Mouse (Mus musculus) heart, embryonic 11.5 days (tissue): ENCODE results near the gene Gorasp1. TPM values are rescaled to one million over a fixed set of nuclear protein-coding genes. Genes with fewer than 3 reads are reported as not detected.

Source experiments
- ATAC-seq: fragments of 200-750 bp; cut with Nextera tagmentation; replicated peaks from 2 replicates; pipeline ENCODE4 v1.8.0; 2017; ENCODE audit warnings: moderate library complexity; ENCODE audit not compliant: insufficient number of reproducible peaks, low FRiP score, low TSS enrichment
- H3K27ac ChIP-seq: fragments of 300-500 bp; sonication (generic); 2 replicates; pipeline ENCODE4 v1.5.1; 2014; ENCODE audit warnings: mild to moderate bottlenecking, low read depth, low read length
- H3K27me3 ChIP-seq: fragments of 300-500 bp; sonication (generic); 2 replicates; pipeline ENCODE4 v1.6.1; 2014; ENCODE audit warnings: mild to moderate bottlenecking, low read length, mixed read lengths; ENCODE audit not compliant: control insufficient read depth, insufficient read depth
- H3K36me3 ChIP-seq: fragments of 300-500 bp; sonication (generic); 2 replicates; pipeline ENCODE4 v1.6.1; 2014; ENCODE audit warnings: mild to moderate bottlenecking, low read length, moderate library complexity, mixed read lengths; ENCODE audit not compliant: control insufficient read depth, insufficient read depth
- H3K4me1 ChIP-seq: fragments of 300-500 bp; sonication (generic); 2 replicates; pipeline ENCODE4 v1.6.1; 2014; ENCODE audit warnings: low read length; ENCODE audit not compliant: control insufficient read depth, insufficient read depth
- H3K4me2 ChIP-seq: fragments of 300-500 bp; sonication (generic); 2 replicates; pipeline ENCODE4 v1.6.1; 2014; ENCODE audit warnings: mild to moderate bottlenecking, moderate library complexity
- H3K4me3 ChIP-seq: fragments of 300-500 bp; sonication (generic); 2 replicates; pipeline ENCODE4 v1.5.1; 2014; ENCODE audit warnings: low read depth, low read length
- H3K9ac ChIP-seq: fragments of 300-500 bp; sonication (generic); 2 replicates; pipeline ENCODE4 v1.6.1; 2014; ENCODE audit warnings: mild to moderate bottlenecking, low read depth, low read length, moderate library complexity
- H3K9me3 ChIP-seq: fragments of 300-500 bp; sonication (generic); replicated peaks from 2 replicates; pipeline ENCODE4 v1.6.1; 2016; ENCODE audit warnings: low read length; ENCODE audit not compliant: control insufficient read depth
- WGBS: fragments of 180-500 bp; shearing (Covaris S2); extraction: QIAGEN DNeasy Blood & Tissue Kit; methylation state at CpG from one replicate; pipeline ENCODE4 v1.1.7; 2014; ENCODE audit not compliant: insufficient replicate concordance; 5-methylcytosine and 5-hydroxymethylcytosine counted together
- polyA plus RNA-seq: library from polyadenylated mRNA; unstranded; fragments of >200 nt; fragmentation: Nextera tagmentation; extraction: Ambion mirVana; gene quantifications from 2 replicates; pipeline ENCODE4 v1.2.1, GENCODE M21; 2014

Gene Gorasp1
- polyA plus RNA-seq, 1 experiment from 2014 or later: 18.0 TPM

- H3K4me1 ChIP-seq: peaks cover 48% of the 10 kb centered on the region
- no peak overlapping the region for H3K27ac ChIP-seq
- 89% methylated on average over 4 of the region's 4 CpGs for WGBS
- no peak overlapping the region for H3K4me3 ChIP-seq
- no peak overlapping the region for H3K9ac ChIP-seq
- H3K4me2 ChIP-seq: no peak overlapping the region
- no peaks in the 10 kb centered on the region for H3K27me3 ChIP-seq
- ATAC-seq: no peak
- H3K36me3 ChIP-seq: peaks cover 25% of the 10 kb centered on the region
- no peaks in the 10 kb centered on the region for H3K9me3 ChIP-seq
Measured at GRCm38 (mm10) chr9:119975286-119975685, 37.9 kb upstream of the Gorasp1 start.

DNA sequence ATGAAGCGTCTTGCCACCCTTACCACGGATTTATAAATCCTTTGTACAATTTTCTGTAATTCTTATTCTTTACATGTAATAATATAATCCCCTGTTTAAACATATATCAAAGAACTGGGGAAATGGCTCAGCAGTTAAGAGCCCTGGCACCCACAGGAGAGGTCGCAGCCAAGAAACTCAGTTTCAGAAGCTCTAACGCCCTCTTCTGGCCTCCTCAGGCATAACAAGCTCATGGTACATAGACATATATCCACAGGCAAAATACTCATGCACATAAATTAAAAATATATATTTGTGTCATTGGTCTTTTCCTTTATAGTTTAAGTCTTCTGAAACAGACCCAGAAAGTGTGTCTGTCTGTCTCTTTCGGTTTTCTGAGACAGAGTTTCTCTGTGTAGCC lies 37.2 kb upstream of the Gorasp1 start:
- no peak overlapping the region for H3K4me2 ChIP-seq
- H3K27ac ChIP-seq: no peak overlapping the region
- no peak overlapping the region for H3K9ac ChIP-seq
- H3K4me1 ChIP-seq: peaks cover 41% of the 10 kb centered on the region
- ATAC-seq: no peak
- H3K9me3 ChIP-seq: no peaks in the 10 kb centered on the region
- 78% methylated on average over 5 of the region's 5 CpGs for WGBS
- H3K27me3 ChIP-seq: no peaks in the 10 kb centered on the region
- no peak overlapping the region for H3K4me3 ChIP-seq
- H3K36me3 ChIP-seq: peaks cover 25% of the 10 kb centered on the region

GRCm38 (mm10) chr9:119973869-119974520 lies 36.6 kb upstream of the Gorasp1 start:
- WGBS: 87% methylated on average over 27 of the region's 27 CpGs
- Histone ChIP-seq H3K9me3 (no peaks in the 10 kb centered on the region), H3K4me3 (no peak overlapping the region), H3K27ac (no peak overlapping the region), H3K4me2 (no peak overlapping the region), H3K36me3 (peaks cover 25% of the 10 kb centered on the region), H3K27me3 (no peaks in the 10 kb centered on the region), H3K4me1 (peaks cover 37% of the 10 kb centered on the region), H3K9ac (no peak overlapping the region)
- no peak for ATAC-seq

DNA sequence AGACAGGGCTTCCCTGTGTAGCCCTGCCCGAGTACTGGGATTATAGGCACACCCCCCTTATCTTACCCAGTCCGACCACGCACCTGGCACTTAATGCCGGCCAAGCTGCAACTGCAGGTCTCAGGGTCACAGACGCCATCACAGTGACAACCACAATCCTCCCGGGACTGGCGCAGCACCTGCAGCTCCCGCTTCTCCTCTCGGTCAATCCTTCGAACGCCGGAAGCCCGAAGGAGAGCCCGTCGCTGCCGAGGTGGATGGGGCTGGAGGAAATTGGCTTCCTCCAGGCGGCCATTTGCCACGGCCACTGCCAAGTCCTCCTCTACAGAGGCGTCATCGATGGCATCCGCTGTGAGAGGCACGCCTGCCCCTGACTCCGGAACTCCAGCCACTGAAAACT lies 35.9 kb upstream of the Gorasp1 start:
- Histone ChIP-seq H3K4me1 (peaks cover 31% of the 10 kb centered on the region), H3K27ac (no peak overlapping the region), H3K36me3 (peaks cover 25% of the 10 kb centered on the region), H3K9ac (no peak overlapping the region), H3K27me3 (no peaks in the 10 kb centered on the region), H3K4me2 (no peak overlapping the region), H3K9me3 (no peaks in the 10 kb centered on the region), H3K4me3 (no peak overlapping the region)
- 92% methylated on average over 23 of the region's 23 CpGs for WGBS
- no peak for ATAC-seq

GRCm38 (mm10) chr9:119972582-119972981 lies 35.2 kb upstream of the Gorasp1 start:
- H3K27ac ChIP-seq: no peak overlapping the region; the same call in 1 of the 2 replicates
- no peak for ATAC-seq

GRCm38 (mm10) chr9:119972166-119972565 lies 34.8 kb upstream of the Gorasp1 start:
- no peak for ATAC-seq
- 87% methylated on average over 10 of the region's 10 CpGs for WGBS

More at GRCm38 (mm10) chr9:119972582-119972981, 35.2 kb upstream of the Gorasp1 start:
- Histone ChIP-seq H3K4me1 (peaks cover 24% of the 10 kb centered on the region), H3K36me3 (peaks cover 25% of the 10 kb centered on the region), H3K9me3 (no peaks in the 10 kb centered on the region), H3K27me3 (no peaks in the 10 kb centered on the region), H3K9ac (no peak overlapping the region), H3K4me3 (no peak overlapping the region), H3K4me2 (no peak overlapping the region)
- 86% methylated on average over 12 of the region's 12 CpGs for WGBS

GRCm38 (mm10) chr9:119970763-119971656 lies 33.6 kb upstream of the Gorasp1 start:
- H3K27ac ChIP-seq: no peak overlapping the region
- no peaks in the 10 kb centered on the region for H3K9me3 ChIP-seq
- 85% methylated on average over 7 of the region's 7 CpGs for WGBS
- H3K4me3 ChIP-seq: no peak overlapping the region
- peaks cover 11% of the 10 kb centered on the region for H3K4me1 ChIP-seq
- no peaks in the 10 kb centered on the region for H3K27me3 ChIP-seq
- ATAC-seq: no peak
- H3K9ac ChIP-seq: no peak overlapping the region
- no peak overlapping the region for H3K4me2 ChIP-seq
- peaks cover 25% of the 10 kb centered on the region for H3K36me3 ChIP-seq

More at GRCm38 (mm10) chr9:119972166-119972565, 34.8 kb upstream of the Gorasp1 start:
- no peak overlapping the region for H3K9ac ChIP-seq
- no peak overlapping the region for H3K4me2 ChIP-seq
- no peak overlapping the region; the same call in 1 of the 2 replicates for H3K27ac ChIP-seq
- H3K4me1 ChIP-seq: peaks cover 20% of the 10 kb centered on the region
- H3K9me3 ChIP-seq: no peaks in the 10 kb centered on the region
- no peaks in the 10 kb centered on the region for H3K27me3 ChIP-seq
- peaks cover 25% of the 10 kb centered on the region for H3K36me3 ChIP-seq
- no peak overlapping the region for H3K4me3 ChIP-seq

DNA sequence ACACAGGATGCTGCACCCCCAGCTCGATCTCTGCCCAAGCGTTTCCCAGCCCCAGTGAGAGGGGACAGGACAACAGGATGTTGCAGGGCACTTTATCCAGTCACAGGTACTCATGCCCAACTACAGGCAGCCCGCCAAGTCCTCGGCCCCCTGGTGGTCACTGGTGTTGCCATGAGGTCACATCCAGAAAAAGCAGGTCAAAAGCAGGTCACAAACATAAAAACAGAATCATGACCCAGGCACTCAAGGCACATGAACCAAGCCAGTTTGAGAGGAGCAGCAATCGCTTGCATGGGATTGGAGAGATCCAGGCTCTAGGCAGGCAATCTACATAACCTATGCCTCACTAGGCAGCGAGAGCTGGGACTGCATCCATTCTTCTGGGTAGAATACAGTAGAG lies 32.9 kb upstream of the Gorasp1 start:
- H3K27me3 ChIP-seq: no peaks in the 10 kb centered on the region
- 36% methylated on average over 6 of the region's 6 CpGs for WGBS
- no peaks in the 10 kb centered on the region for H3K9me3 ChIP-seq
- H3K4me3 ChIP-seq: no peak overlapping the region
- peaks cover 23% of the 10 kb centered on the region for H3K36me3 ChIP-seq
- H3K9ac ChIP-seq: no peak overlapping the region
- peaks cover 11% of the 10 kb centered on the region for H3K4me1 ChIP-seq
- no peak for ATAC-seq
- no peak overlapping the region for H3K4me2 ChIP-seq
- no peak overlapping the region for H3K27ac ChIP-seq
